20 mouse cellular contexts compared by ENCODE assay signal in genomic region chr6:135279856-135280255, GRCm38 (mm10). TPM values are rescaled to one million over a fixed set of nuclear protein-coding genes. Genes with fewer than 3 reads are reported as not detected.
DNase-seq lines count a peak whose midpoint lies in the region; ATAC-seq lines count a peak whose summit lies in the region.
"Had no signal": no experiment of that assay in that cellular context is flagged by ENCODE, and none has a peak within 500 bp of the region (broad histone marks: within the 10 kb centered on the region; RNA-seq: fewer than 3 reads in every experiment).

No protein-coding gene starts in this region.

- H3K27ac ChIP-seq in hindbrain, embryonic 13.5 days, result peak overlapping the region; percentile 20
- H3K27ac ChIP-seq in hindbrain, embryonic 16.5 days (ENCODE audit: low read depth, low read length), result no peak overlapping the region
- H3K27ac ChIP-seq in midbrain, embryonic 13.5 days, result peak overlapping the region; percentile 21; the same call in 1 of the 2 replicates
- H3K27ac ChIP-seq in midbrain, embryonic 10.5 days (replicated peaks), result no peak overlapping the region
- H3K27ac ChIP-seq in limb, embryonic 12.5 days, result peak overlapping the region; percentile 9; the same call in 1 of the 2 replicates
- no peak overlapping the region for H3K27ac ChIP-seq in liver, embryonic 12.5 days
- H3K27ac ChIP-seq: heart, embryonic 10.5 days; stomach, embryonic 15.5 days had no signal

- no peaks in the 10 kb centered on the region for H3K36me3 ChIP-seq in hindbrain, embryonic 13.5 days
- H3K36me3 ChIP-seq in hindbrain, embryonic 16.5 days (ENCODE audit: control insufficient read depth, insufficient read depth, low read length), result no peaks in the 10 kb centered on the region
- H3K36me3 ChIP-seq in midbrain, embryonic 13.5 days, result no peaks in the 10 kb centered on the region
- no peaks in the 10 kb centered on the region for H3K36me3 ChIP-seq in midbrain, embryonic 10.5 days
- H3K36me3 ChIP-seq in limb, embryonic 12.5 days, result no peaks in the 10 kb centered on the region
- H3K36me3 ChIP-seq in liver, embryonic 12.5 days, result no peaks in the 10 kb centered on the region
- H3K36me3 ChIP-seq: heart, embryonic 10.5 days; stomach, embryonic 15.5 days had no signal

- DNase-seq in midbrain, embryonic 10.5 days (ENCODE audit: low spot score), result no peak
- peak; percentile 36 for DNase-seq in embryo, embryonic 10.5 days (ENCODE audit: low spot score)
- DNase-seq in cerebellum, postnatal 10 days, result no peak
- DNase-seq: adrenal gland, postnatal 14 days; cerebellum, adult 18-20 months; gastrocnemius, postnatal 25 days; heart, postnatal 10 days; lung, adult 2 months; right cerebral cortex, postnatal 14 days had no signal

- H3K9me3 ChIP-seq in hindbrain, embryonic 13.5 days, result no peaks in the 10 kb centered on the region
- no peaks in the 10 kb centered on the region for H3K9me3 ChIP-seq in hindbrain, embryonic 16.5 days (ENCODE audit: control insufficient read depth, low read length)
- H3K9me3 ChIP-seq in midbrain, embryonic 13.5 days, result no peaks in the 10 kb centered on the region
- H3K9me3 ChIP-seq in midbrain, embryonic 10.5 days (replicated peaks), result no peaks in the 10 kb centered on the region
- H3K9me3 ChIP-seq in limb, embryonic 12.5 days, result no peaks in the 10 kb centered on the region
- H3K9me3 ChIP-seq in liver, embryonic 12.5 days (replicated peaks), result no peaks in the 10 kb centered on the region
- H3K9me3 ChIP-seq: heart, embryonic 10.5 days; stomach, embryonic 15.5 days had no signal

- H3K4me3 ChIP-seq in hindbrain, embryonic 13.5 days, result no peak overlapping the region
- H3K4me3 ChIP-seq in hindbrain, embryonic 16.5 days (ENCODE audit: low read length), result no peak overlapping the region
- no peak overlapping the region for H3K4me3 ChIP-seq in midbrain, embryonic 13.5 days (replicated peaks)
- no peak overlapping the region for H3K4me3 ChIP-seq in midbrain, embryonic 10.5 days
- H3K4me3 ChIP-seq in limb, embryonic 12.5 days (replicated peaks), result no peak overlapping the region
- no peak overlapping the region for H3K4me3 ChIP-seq in liver, embryonic 12.5 days
- H3K4me3 ChIP-seq: heart, embryonic 10.5 days; stomach, embryonic 15.5 days had no signal

- no peak for ATAC-seq in hindbrain, embryonic 13.5 days (ENCODE audit: low FRiP score)
- ATAC-seq in hindbrain, embryonic 16.5 days, result no peak
- 0 out of 2 replicates have a peak, but pooled peaks have one; percentile 27 for ATAC-seq in midbrain, embryonic 13.5 days
- ATAC-seq in limb, embryonic 12.5 days (ENCODE audit: insufficient number of reproducible peaks, insufficient read depth, low FRiP score, low TSS enrichment, low read depth), result no peak
- no peak for ATAC-seq in liver, embryonic 12.5 days

- no peaks in the 10 kb centered on the region for H3K27me3 ChIP-seq in hindbrain, embryonic 13.5 days
- no peaks in the 10 kb centered on the region for H3K27me3 ChIP-seq in hindbrain, embryonic 16.5 days (replicated peaks; ENCODE audit: control insufficient read depth, insufficient read depth, low read length)
- no peaks in the 10 kb centered on the region for H3K27me3 ChIP-seq in midbrain, embryonic 13.5 days
- H3K27me3 ChIP-seq in midbrain, embryonic 10.5 days (ENCODE audit: low read depth, poor library complexity, severe bottlenecking), result no peaks in the 10 kb centered on the region
- no peaks in the 10 kb centered on the region; the same call in 1 of the 2 replicates for H3K27me3 ChIP-seq in limb, embryonic 12.5 days
- peaks cover 4% of the 10 kb centered on the region; the same call in 1 of the 2 replicates for H3K27me3 ChIP-seq in liver, embryonic 12.5 days (replicated peaks)
- H3K27me3 ChIP-seq: stomach, embryonic 15.5 days had no signal

- H3K9ac ChIP-seq in hindbrain, embryonic 13.5 days, result no peak overlapping the region; the same call in 1 of the 2 replicates
- H3K9ac ChIP-seq in hindbrain, embryonic 16.5 days (ENCODE audit: low read depth, low read length), result no peak overlapping the region
- H3K9ac ChIP-seq in midbrain, embryonic 13.5 days (replicated peaks), result no peak overlapping the region
- H3K9ac ChIP-seq in limb, embryonic 12.5 days (replicated peaks), result 0 out of 2 replicates have a peak overlapping the region, but pooled peaks have one; percentile 24
- no peak overlapping the region for H3K9ac ChIP-seq in liver, embryonic 12.5 days
- H3K9ac ChIP-seq: stomach, embryonic 15.5 days had no signal

- H3K4me2 ChIP-seq in hindbrain, embryonic 13.5 days, result 0 out of 2 replicates have a peak overlapping the region, but pooled peaks have one; percentile 13
- no peak overlapping the region; the same call in 1 of the 2 replicates for H3K4me2 ChIP-seq in hindbrain, embryonic 16.5 days (ENCODE audit: low read length)
- H3K4me2 ChIP-seq in midbrain, embryonic 13.5 days (replicated peaks), result no peak overlapping the region
- no peak overlapping the region for H3K4me2 ChIP-seq in limb, embryonic 12.5 days
- no peak overlapping the region for H3K4me2 ChIP-seq in liver, embryonic 12.5 days
- H3K4me2 ChIP-seq: stomach, embryonic 15.5 days had no signal

- peaks cover 12% of the 10 kb centered on the region; the same call in 1 of the 2 replicates for H3K4me1 ChIP-seq in hindbrain, embryonic 13.5 days (replicated peaks)
- H3K4me1 ChIP-seq in hindbrain, embryonic 16.5 days (ENCODE audit: control insufficient read depth, insufficient read depth, low read depth, low read length), result no peaks in the 10 kb centered on the region; the same call in 1 of the 2 replicates
- no peaks in the 10 kb centered on the region; the same call in 1 of the 2 replicates for H3K4me1 ChIP-seq in midbrain, embryonic 13.5 days (replicated peaks)
- H3K4me1 ChIP-seq in midbrain, embryonic 10.5 days, result peaks cover 4% of the 10 kb centered on the region; the same call in 1 of the 2 replicates
- H3K4me1 ChIP-seq in limb, embryonic 12.5 days (replicated peaks), result peaks cover 14% of the 10 kb centered on the region
- no peaks in the 10 kb centered on the region for H3K4me1 ChIP-seq in liver, embryonic 12.5 days
- H3K4me1 ChIP-seq: stomach, embryonic 15.5 days had no signal

- WGBS in hindbrain, embryonic 13.5 days, result 52% methylated on average over 10 of the region's 10 CpGs
- 33% methylated on average over 10 of the region's 10 CpGs for WGBS in hindbrain, embryonic 16.5 days
- WGBS in midbrain, embryonic 13.5 days, result 52% methylated on average over 10 of the region's 10 CpGs
- 63% methylated on average over 10 of the region's 10 CpGs for WGBS in midbrain, embryonic 10.5 days
- 3% methylated on average over 10 of the region's 10 CpGs for WGBS in limb, embryonic 12.5 days
- WGBS in liver, embryonic 12.5 days (ENCODE audit: insufficient replicate concordance), result 43% methylated on average over 10 of the region's 10 CpGs

RNA-seq across cellular contexts. Expression of gene Gsg1, which starts 25.7 kb away (rescaled TPM):
- 0.19 and 0.32 TPM in 2 replicates for polyA plus RNA-seq in hindbrain, embryonic 13.5 days (2015; fragmentation: Nextera tagmentation; extraction: Ambion mirVana)
- 0.13 and 0.17 TPM in 2 replicates for polyA plus RNA-seq in hindbrain, embryonic 16.5 days (2015; fragmentation: Nextera tagmentation; extraction: Ambion mirVana)
- polyA plus RNA-seq in midbrain, embryonic 13.5 days (2015; fragmentation: Nextera tagmentation; extraction: Ambion mirVana), result 0.20 and 0.23 TPM in 2 replicates
- 0.09 and 0.47 TPM in 2 replicates for polyA plus RNA-seq in midbrain, embryonic 10.5 days (2016; fragmentation: Nextera tagmentation; extraction: Ambion mirVana)
- polyA plus RNA-seq in limb, embryonic 12.5 days (2016; fragmentation: Nextera tagmentation; extraction: Ambion mirVana), result 0.74 and 0.78 TPM in 2 replicates
- polyA plus RNA-seq in liver, embryonic 12.5 days (2016; fragmentation: Nextera tagmentation; extraction: Ambion mirVana), result 0.10 and 0.32 TPM in 2 replicates

RNA-seq across cellular contexts. Expression of gene Pbp2, which starts 30.3 kb away (rescaled TPM):
- 0.16 and 0.26 TPM in 2 replicates for polyA plus RNA-seq in hindbrain, embryonic 13.5 days (2015; fragmentation: Nextera tagmentation; extraction: Ambion mirVana)
- not detected in 2 replicates for polyA plus RNA-seq in hindbrain, embryonic 16.5 days (2015; fragmentation: Nextera tagmentation; extraction: Ambion mirVana)
- polyA plus RNA-seq in midbrain, embryonic 13.5 days (2015; fragmentation: Nextera tagmentation; extraction: Ambion mirVana), result not detected in 2 replicates
- not detected in 2 replicates for polyA plus RNA-seq in midbrain, embryonic 10.5 days (2016; fragmentation: Nextera tagmentation; extraction: Ambion mirVana)
- polyA plus RNA-seq in limb, embryonic 12.5 days (2016; fragmentation: Nextera tagmentation; extraction: Ambion mirVana), result 0.17 TPM in 1 of 2 replicates, not detected in the other
- polyA plus RNA-seq in liver, embryonic 12.5 days (2016; fragmentation: Nextera tagmentation; extraction: Ambion mirVana), result not detected in 2 replicates
- polyA plus RNA-seq: forebrain, embryonic 11.5 days; large intestine, adult 2 months; liver, adult 2 months; lung, adult 2 months; spleen, adult 2 months had no signal

Comparison
In these comparisons a context has a peak if more than half of its experiments do, and no peak if none do; other contexts are left out.
1. H3K27ac ChIP-seq: peak in hindbrain, embryonic 13.5 days (single experiment), midbrain, embryonic 13.5 days (single experiment) and limb, embryonic 12.5 days (single experiment); none in hindbrain, embryonic 16.5 days (single experiment), midbrain, embryonic 10.5 days (single experiment) and liver, embryonic 12.5 days (single experiment).